Mouse (Mus musculus) ES-Bruce4 (cell line): ENCODE data around the gene Pacsin1.

Experiments used
- CTCF ChIP-seq: IDR thresholded peaks from one replicate; pipeline ENCODE4 v1.8.1; 2011; ENCODE audit warnings: low read depth, low read length
- EP300 ChIP-seq: IDR thresholded peaks from 2 replicates; pipeline ENCODE4 v1.6.1; 2011; ENCODE audit warnings: low read depth, low read length; ENCODE audit not compliant: insufficient read depth
- POLR2A ChIP-seq: IDR thresholded peaks from one replicate; pipeline ENCODE4 v1.8.1; 2011; ENCODE audit warnings: low read length; ENCODE audit not compliant: insufficient read depth

- TF ChIP-seq POLR2A: no peak
- TF ChIP-seq CTCF: no peak
- TF ChIP-seq EP300: no peak
Observed at GRCm38 (mm10) chr17:27623360-27624326, 31.7 kb upstream of the Pacsin1 start, which contains the start of gene Nudt3.
